Mouse (Mus musculus): Measurements from ENCODE around the gene Tlr4. TPM values are rescaled to one million over a fixed set of nuclear protein-coding genes. Genes with fewer than 3 reads are reported as not detected.

The Tlr4 gene
- polyA plus RNA-seq, 1 experiment from 2014 or later, result 3.6 TPM

- no peaks in the 10 kb centered on the region for H3K36me3 ChIP-seq (ENCODE audit: control insufficient read depth, insufficient read depth, low read length)
- 81% methylated on average over 3 of the region's 3 CpGs for WGBS
Measured at GRCm38 (mm10) chr4:66821764-66822163, 5.6 kb upstream of the Tlr4 start.

DNA sequence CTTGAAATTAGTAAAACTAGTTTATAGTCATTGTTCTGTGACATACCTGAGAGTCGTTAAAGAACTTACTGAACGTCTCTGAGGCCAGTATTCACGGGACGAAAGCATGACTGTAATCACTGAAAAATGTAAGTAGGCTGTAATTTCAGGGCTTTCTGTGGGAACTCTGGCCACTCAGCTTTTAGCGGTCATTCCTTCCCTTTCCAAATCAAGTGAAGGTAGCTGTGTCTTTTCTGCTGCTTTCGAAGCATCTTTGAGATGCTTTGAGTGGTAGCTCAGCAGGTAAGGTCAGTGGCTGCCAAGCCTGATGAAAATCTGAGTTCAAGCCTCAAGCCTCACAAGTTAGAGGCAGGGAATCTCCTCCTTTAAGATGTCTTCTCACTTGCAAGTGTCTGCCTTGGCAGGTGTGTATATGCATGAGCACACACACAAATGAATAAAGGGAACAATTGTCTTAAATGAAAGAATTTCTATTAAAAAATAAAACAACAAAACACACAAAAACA is 832 bp downstream of the Tlr4 start:
- Histone ChIP-seq H3K9ac (ENCODE audit: low read length) (peak overlapping the region; percentile 62), H3K27me3 (ENCODE audit: control insufficient read depth, insufficient read depth, low read length) (no peaks in the 10 kb centered on the region), H3K4me1 (ENCODE audit: control insufficient read depth in 2 of 2, insufficient read depth in 2 of 2, low read length in 2 of 2) (peaks cover 2 to 20% of the 10 kb centered on the region in 2 experiments), H3K4me3 (ENCODE audit: control insufficient read depth in 1 of 2, insufficient read depth in 1 of 2, low read depth in 1 of 2, low read length in 2 of 2) (peak overlapping the region; percentile 29 to 36), H3K36me3 (ENCODE audit: control insufficient read depth, insufficient read depth, low read length) (no peaks in the 10 kb centered on the region), H3K4me2 (ENCODE audit: low read length) (peak overlapping the region; percentile 57), H3K9me3 (ENCODE audit: control insufficient read depth, low read length) (no peaks in the 10 kb centered on the region), H3K27ac (replicated peaks in 1 of 2; ENCODE audit: control insufficient read depth in 1 of 2, insufficient read depth in 1 of 2, low read depth in 2 of 2, low read length in 2 of 2) (peak overlapping the region; percentile 60 to 81)
- 49% methylated on average over 6 of the region's 6 CpGs for WGBS
- no peak for ATAC-seq (ENCODE audit: insufficient number of reproducible peaks, insufficient read depth, low FRiP score, low read depth)

More at GRCm38 (mm10) chr4:66821764-66822163, 5.6 kb upstream of the Tlr4 start:
- Histone ChIP-seq H3K9me3 (ENCODE audit: control insufficient read depth, low read length) (no peaks in the 10 kb centered on the region), H3K4me2 (ENCODE audit: low read length) (no peak overlapping the region), H3K27me3 (ENCODE audit: control insufficient read depth, insufficient read depth, low read length) (no peaks in the 10 kb centered on the region), H3K4me1 (ENCODE audit: control insufficient read depth in 2 of 2, insufficient read depth in 2 of 2, low read length in 2 of 2) (no peaks in the 10 kb centered on the region), H3K9ac (ENCODE audit: low read length) (no peak overlapping the region), H3K4me3 (ENCODE audit: control insufficient read depth in 1 of 2, insufficient read depth in 1 of 2, low read depth in 1 of 2, low read length in 2 of 2) (no peak overlapping the region), H3K27ac (replicated peaks in 1 of 2; ENCODE audit: control insufficient read depth in 1 of 2, insufficient read depth in 1 of 2, low read depth in 2 of 2, low read length in 2 of 2) (no peak overlapping the region)
- ATAC-seq (ENCODE audit: insufficient number of reproducible peaks, insufficient read depth, low FRiP score, low read depth), result no peak

DNA sequence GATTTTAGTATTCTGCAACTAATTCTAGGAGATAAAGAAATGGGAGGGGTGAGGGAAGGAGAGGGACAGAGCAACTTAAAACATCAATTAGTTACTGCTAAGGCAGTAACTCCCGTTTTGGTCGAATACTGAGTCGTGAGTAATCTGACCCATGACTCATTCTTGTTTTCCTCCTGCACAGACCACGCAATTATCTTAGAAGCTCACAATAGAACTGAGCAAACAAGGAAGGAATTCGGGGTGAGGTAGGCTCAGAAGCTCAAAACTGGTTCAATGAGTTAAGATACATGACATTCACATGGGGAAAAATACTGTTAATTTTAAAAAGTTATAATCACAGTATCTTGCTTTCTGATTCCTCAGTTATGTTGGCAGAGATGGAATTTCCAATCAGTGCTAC is 1.3 kb downstream of the Tlr4 start:
- Histone ChIP-seq H3K27ac (replicated peaks in 1 of 2; ENCODE audit: control insufficient read depth in 1 of 2, insufficient read depth in 1 of 2, low read depth in 2 of 2, low read length in 2 of 2) (peak overlapping the region; percentile 29 to 81; a peak in 3 of 4 replicates), H3K27me3 (ENCODE audit: control insufficient read depth, insufficient read depth, low read length) (no peaks in the 10 kb centered on the region), H3K36me3 (ENCODE audit: control insufficient read depth, insufficient read depth, low read length) (no peaks in the 10 kb centered on the region), H3K4me3 (ENCODE audit: control insufficient read depth in 1 of 2, insufficient read depth in 1 of 2, low read depth in 1 of 2, low read length in 2 of 2) (peak overlapping the region in 1 of 2 experiments; percentile 29; a peak in 2 of 4 replicates), H3K4me1 (ENCODE audit: control insufficient read depth in 2 of 2, insufficient read depth in 2 of 2, low read length in 2 of 2) (peaks cover 2 to 20% of the 10 kb centered on the region in 2 experiments), H3K9me3 (ENCODE audit: control insufficient read depth, low read length) (no peaks in the 10 kb centered on the region), H3K9ac (ENCODE audit: low read length) (0 out of 2 replicates have a peak overlapping the region, but pooled peaks have one; percentile 62), H3K4me2 (ENCODE audit: low read length) (peak overlapping the region; percentile 57)
- 2% methylated on average over 5 of the region's 5 CpGs for WGBS
- ATAC-seq (ENCODE audit: insufficient number of reproducible peaks, insufficient read depth, low FRiP score, low read depth), result 0 out of 2 replicates have a peak, but pooled peaks have one; percentile 66

- no peaks in the 10 kb centered on the region for H3K9me3 ChIP-seq (ENCODE audit: control insufficient read depth, low read length)
- 0 out of 2 replicates have a peak, but pooled peaks cover 3% of the 10 kb centered on the region for H3K36me3 ChIP-seq (ENCODE audit: control insufficient read depth, insufficient read depth, low read length)
- H3K4me2 ChIP-seq (ENCODE audit: low read length), result no peak overlapping the region
- no peak overlapping the region for H3K27ac ChIP-seq (replicated peaks in 1 of 2; ENCODE audit: control insufficient read depth in 1 of 2, insufficient read depth in 1 of 2, low read depth in 2 of 2, low read length in 2 of 2)
- ATAC-seq (ENCODE audit: insufficient number of reproducible peaks, insufficient read depth, low FRiP score, low read depth), result no peak
- no peak overlapping the region for H3K9ac ChIP-seq (ENCODE audit: low read length)
- 70% methylated on average over 2 of the region's 2 CpGs for WGBS
- no peaks in the 10 kb centered on the region for H3K27me3 ChIP-seq (ENCODE audit: control insufficient read depth, insufficient read depth, low read length)
- no peak overlapping the region for H3K4me3 ChIP-seq (ENCODE audit: control insufficient read depth in 1 of 2, insufficient read depth in 1 of 2, low read depth in 1 of 2, low read length in 2 of 2)
- no peaks in the 10 kb centered on the region for H3K4me1 ChIP-seq (ENCODE audit: control insufficient read depth in 2 of 2, insufficient read depth in 2 of 2, low read length in 2 of 2)
Measured at GRCm38 (mm10) chr4:66838071-66838470, 10.7 kb downstream of the Tlr4 start.

DNA sequence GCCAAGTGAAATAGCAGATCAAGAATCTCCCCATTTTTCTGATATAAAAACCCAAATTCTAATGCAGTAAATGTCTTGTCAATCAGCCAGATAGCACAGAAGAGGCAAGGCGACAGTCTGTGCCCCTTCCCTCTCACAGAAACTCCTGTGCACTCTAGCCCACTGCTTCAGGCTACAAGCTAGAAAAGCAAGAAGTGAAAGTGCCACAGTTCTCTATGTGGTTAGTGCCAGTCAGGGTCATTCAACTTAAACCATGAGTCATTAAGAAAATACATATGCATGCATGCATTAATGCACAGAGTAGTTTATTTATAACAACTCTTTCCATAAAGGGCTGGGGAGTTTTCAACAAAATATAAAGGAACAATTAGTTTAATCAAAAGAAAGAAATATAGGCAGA is 15.9 kb downstream of the Tlr4 start:
- H3K9me3 ChIP-seq (ENCODE audit: control insufficient read depth, low read length), result no peaks in the 10 kb centered on the region
- ATAC-seq (ENCODE audit: insufficient number of reproducible peaks, insufficient read depth, low FRiP score, low read depth), result no peak
- H3K36me3 ChIP-seq (ENCODE audit: control insufficient read depth, insufficient read depth, low read length), result no peaks in the 10 kb centered on the region
- H3K27ac ChIP-seq (replicated peaks in 1 of 2; ENCODE audit: control insufficient read depth in 1 of 2, insufficient read depth in 1 of 2, low read depth in 2 of 2, low read length in 2 of 2), result no peak overlapping the region
- no peak overlapping the region for H3K9ac ChIP-seq (ENCODE audit: low read length)
- H3K4me2 ChIP-seq (ENCODE audit: low read length), result no peak overlapping the region
- H3K4me3 ChIP-seq (ENCODE audit: control insufficient read depth in 1 of 2, insufficient read depth in 1 of 2, low read depth in 1 of 2, low read length in 2 of 2), result no peak overlapping the region
- WGBS, result 47% methylated on average over 1 of the region's 1 CpGs
- no peaks in the 10 kb centered on the region for H3K4me1 ChIP-seq (ENCODE audit: control insufficient read depth in 2 of 2, insufficient read depth in 2 of 2, low read length in 2 of 2)
- no peaks in the 10 kb centered on the region for H3K27me3 ChIP-seq (ENCODE audit: control insufficient read depth, insufficient read depth, low read length)

GRCm38 (mm10) chr4:66852011-66852410 is 24.6 kb downstream of the Tlr4 start:
- H3K27ac ChIP-seq (replicated peaks in 1 of 2; ENCODE audit: control insufficient read depth in 1 of 2, insufficient read depth in 1 of 2, low read depth in 2 of 2, low read length in 2 of 2), result no peak overlapping the region
- no peak overlapping the region for H3K4me3 ChIP-seq (ENCODE audit: control insufficient read depth in 1 of 2, insufficient read depth in 1 of 2, low read depth in 1 of 2, low read length in 2 of 2)
- no peaks in the 10 kb centered on the region for H3K9me3 ChIP-seq (ENCODE audit: control insufficient read depth, low read length)
- H3K9ac ChIP-seq (ENCODE audit: low read length), result no peak overlapping the region
- no peaks in the 10 kb centered on the region for H3K4me1 ChIP-seq (ENCODE audit: control insufficient read depth in 2 of 2, insufficient read depth in 2 of 2, low read length in 2 of 2)
- no peak overlapping the region for H3K4me2 ChIP-seq (ENCODE audit: low read length)
- H3K27me3 ChIP-seq (ENCODE audit: control insufficient read depth, insufficient read depth, low read length), result no peaks in the 10 kb centered on the region
- no peak for ATAC-seq (ENCODE audit: insufficient number of reproducible peaks, insufficient read depth, low FRiP score, low read depth)
- H3K36me3 ChIP-seq (ENCODE audit: control insufficient read depth, insufficient read depth, low read length), result no peaks in the 10 kb centered on the region
- 82% methylated on average over 3 of the region's 3 CpGs for WGBS

DNA sequence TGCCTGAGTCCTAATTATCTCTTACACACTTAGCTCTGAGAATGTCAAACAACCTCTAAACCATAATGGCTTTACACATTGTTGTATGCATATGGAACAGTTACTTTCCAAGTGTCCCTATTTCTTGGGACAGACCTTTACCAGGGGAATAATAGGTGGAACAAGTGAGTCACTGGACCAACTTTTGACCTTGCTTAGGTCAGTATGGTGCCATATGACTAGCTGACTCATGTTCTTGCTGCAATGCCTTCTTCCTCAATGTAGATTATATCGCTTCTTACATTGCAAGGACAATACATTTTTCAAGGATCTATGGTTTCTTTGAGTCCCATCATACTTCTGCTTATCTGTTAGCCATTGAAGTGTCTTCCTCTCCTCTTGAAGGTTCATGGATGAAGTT is 29.6 kb downstream of the Tlr4 start:
- WGBS, result 90% methylated on average over 1 of the region's 1 CpGs
- no peak overlapping the region for H3K4me2 ChIP-seq (ENCODE audit: low read length)
- no peaks in the 10 kb centered on the region for H3K9me3 ChIP-seq (ENCODE audit: control insufficient read depth, low read length)
- no peaks in the 10 kb centered on the region for H3K27me3 ChIP-seq (ENCODE audit: control insufficient read depth, insufficient read depth, low read length)
- no peak for ATAC-seq (ENCODE audit: insufficient number of reproducible peaks, insufficient read depth, low FRiP score, low read depth)
- no peaks in the 10 kb centered on the region for H3K4me1 ChIP-seq (ENCODE audit: control insufficient read depth in 2 of 2, insufficient read depth in 2 of 2, low read length in 2 of 2)
- H3K9ac ChIP-seq (ENCODE audit: low read length), result no peak overlapping the region
- no peaks in the 10 kb centered on the region for H3K36me3 ChIP-seq (ENCODE audit: control insufficient read depth, insufficient read depth, low read length)
- no peak overlapping the region for H3K4me3 ChIP-seq (ENCODE audit: control insufficient read depth in 1 of 2, insufficient read depth in 1 of 2, low read depth in 1 of 2, low read length in 2 of 2)
- no peak overlapping the region for H3K27ac ChIP-seq (replicated peaks in 1 of 2; ENCODE audit: control insufficient read depth in 1 of 2, insufficient read depth in 1 of 2, low read depth in 2 of 2, low read length in 2 of 2)

DNA sequence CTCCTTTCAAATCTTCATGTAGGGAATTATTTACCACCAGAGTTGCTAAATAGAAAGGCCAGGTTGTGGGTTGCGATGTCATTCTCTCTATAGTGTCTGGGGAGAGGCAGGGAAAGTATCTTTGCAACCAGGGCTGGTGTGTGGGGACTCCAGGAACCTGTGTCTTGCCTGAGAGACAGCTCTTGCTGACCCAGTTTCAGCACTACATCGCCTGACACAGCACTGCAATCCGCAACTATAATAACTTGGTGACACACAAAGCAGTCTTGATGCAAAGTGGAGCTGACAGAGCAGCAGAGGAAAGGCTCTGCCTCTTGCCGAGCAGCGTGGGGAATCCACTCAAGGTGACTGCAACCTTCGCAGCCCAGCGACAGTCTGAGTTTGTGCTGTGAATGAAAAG is 42.5 kb downstream of the Tlr4 start:
- Histone ChIP-seq H3K9ac (ENCODE audit: low read length) (no peak overlapping the region), H3K4me2 (ENCODE audit: low read length) (no peak overlapping the region), H3K36me3 (ENCODE audit: control insufficient read depth, insufficient read depth, low read length) (no peaks in the 10 kb centered on the region), H3K9me3 (ENCODE audit: control insufficient read depth, low read length) (no peaks in the 10 kb centered on the region), H3K4me1 (ENCODE audit: control insufficient read depth in 2 of 2, insufficient read depth in 2 of 2, low read length in 2 of 2) (peaks cover 0 to 3% of the 10 kb centered on the region in 2 experiments; a peak in 1 of 4 replicates), H3K4me3 (ENCODE audit: control insufficient read depth in 1 of 2, insufficient read depth in 1 of 2, low read depth in 1 of 2, low read length in 2 of 2) (no peak overlapping the region), H3K27ac (replicated peaks in 1 of 2; ENCODE audit: control insufficient read depth in 1 of 2, insufficient read depth in 1 of 2, low read depth in 2 of 2, low read length in 2 of 2) (no peak overlapping the region), H3K27me3 (ENCODE audit: control insufficient read depth, insufficient read depth, low read length) (no peaks in the 10 kb centered on the region)
- ATAC-seq (ENCODE audit: insufficient number of reproducible peaks, insufficient read depth, low FRiP score, low read depth), result no peak
- WGBS, result 44% methylated on average over 7 of the region's 7 CpGs

Measured in heart, embryonic 14.5 days (tissue).